Mouse (Mus musculus) liver, adult 2 months (tissue): ENCODE measurements around the gene Teddm2.

Experiments used
- CTCF ChIP-seq: fragments of 200-500 bp; IDR thresholded peaks from 2 replicates; pipeline ENCODE4 v1.5.1; 2011; ENCODE audit warnings: low read depth, low read length, control low read depth
- POLR2A ChIP-seq: fragments of 200-500 bp; IDR thresholded peaks from 2 replicates; pipeline ENCODE4 v1.6.1; 2011; ENCODE audit warnings: low read length, control low read depth; ENCODE audit not compliant: insufficient read depth; ENCODE audit errors: extremely low read depth

DNA sequence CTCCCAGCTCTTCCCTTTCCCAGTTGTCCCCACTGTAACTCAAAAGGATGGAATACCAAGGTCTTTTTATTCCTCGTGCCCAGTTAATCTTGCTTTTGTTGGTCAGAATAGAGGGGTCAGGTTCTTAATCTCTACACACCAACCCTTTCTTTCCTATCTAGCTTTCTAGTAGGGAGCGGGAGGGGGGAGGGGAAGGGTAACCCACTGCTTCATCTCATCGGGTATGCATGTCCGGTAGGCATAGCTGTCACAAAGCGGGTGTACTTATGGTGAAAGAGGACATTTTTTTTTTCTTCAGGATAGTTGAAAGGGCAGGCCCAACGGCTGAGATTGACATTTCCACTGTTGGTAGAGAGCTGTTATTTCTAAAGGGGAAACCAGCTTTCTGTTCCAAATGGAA lies 8.2 kb upstream of the Teddm2 start:
- no peak for TF ChIP-seq CTCF
- no peak for TF ChIP-seq POLR2A
